Mouse (Mus musculus): ENCODE measurements around the gene 1810024B03Rik.

- TF ChIP-seq POLR2A (IDR thresholded peaks at IDR 0.05; ENCODE audit: low read depth, low read length) (no peak), CTCF (conservative IDR thresholded peaks at IDR 0.05 in 1 of 2, IDR thresholded peaks at IDR 0.05 in 1 of 2; ENCODE audit: low read depth in 2 of 2, low read length in 2 of 2) (no peak), MAZ (IDR thresholded peaks at IDR 0.05; ENCODE audit: low read depth, low read length) (no peak), ZNF384 (IDR thresholded peaks at IDR 0.05; ENCODE audit: low read depth, low read length) (no peak), USF2 (conservative IDR thresholded peaks at IDR 0.05; ENCODE audit: low read depth, low read length) (no peak), NRF1 (IDR thresholded peaks at IDR 0.05; ENCODE audit: low read depth, low read length) (no peak), ZMIZ1 (IDR thresholded peaks at IDR 0.05; ENCODE audit: low read depth, low read length) (no peak)
Measured at GRCm38 (mm10) chr2:127136979-127137378, 71.1 kb downstream of the 1810024B03Rik start.

Measured in CH12.LX (cell line).